Comparison of ENCODE assay signal across 8 mouse cellular contexts in genomic region chr10:86301117-86301490, GRCm38 (mm10). TPM values are rescaled to one million over a fixed set of nuclear protein-coding genes. Genes with fewer than 3 reads are reported as not detected.
DNase-seq lines count a peak whose midpoint lies in the region; ATAC-seq and TF ChIP-seq lines count a peak whose summit lies in the region.

No protein-coding gene starts in this region.

- H3K4me1 ChIP-seq in heart, embryonic 10.5 days = peaks cover 33% of the 10 kb centered on the region
- H3K4me1 ChIP-seq in ES-Bruce4 (ENCODE audit: control insufficient read depth, insufficient read depth, low read length) = no peaks in the 10 kb centered on the region
- peaks cover 33% of the 10 kb centered on the region for H3K4me1 ChIP-seq in forebrain, embryonic 16.5 days (replicated peaks; ENCODE audit: control insufficient read depth, insufficient read depth, low read length)
- peaks cover 6% of the 10 kb centered on the region; the same call in 1 of the 2 replicates for H3K4me1 ChIP-seq in lung, postnatal 0 days (ENCODE audit: insufficient read depth, low read depth, low read length)

- no peak for TF ChIP-seq CTCF in ES-Bruce4 (IDR thresholded peaks at IDR 0.05; ENCODE audit: low read depth, low read length)
- no peak for TF ChIP-seq CTCF in lung, postnatal 0 days (IDR thresholded peaks at IDR 0.05)

- no peaks in the 10 kb centered on the region for H3K9me3 ChIP-seq in heart, embryonic 10.5 days
- H3K9me3 ChIP-seq in ES-Bruce4 (replicated peaks; ENCODE audit: control insufficient read depth, insufficient read depth, low read length, poor library complexity, severe bottlenecking) = no peaks in the 10 kb centered on the region
- H3K9me3 ChIP-seq in forebrain, embryonic 16.5 days (ENCODE audit: control insufficient read depth, low read length) = no peaks in the 10 kb centered on the region
- H3K9me3 ChIP-seq in lung, postnatal 0 days (ENCODE audit: low read length) = no peaks in the 10 kb centered on the region

- H3K4me2 ChIP-seq in forebrain, embryonic 16.5 days (ENCODE audit: low read length) = peak overlapping the region; percentile 100
- peak overlapping the region; percentile 71 for H3K4me2 ChIP-seq in lung, postnatal 0 days (replicated peaks; ENCODE audit: low read depth, low read length)

- WGBS in heart, embryonic 10.5 days = 1% methylated on average over 10 of the region's 10 CpGs
- WGBS in forebrain, embryonic 16.5 days = 2% methylated on average over 10 of the region's 10 CpGs
- 0% methylated on average over 9 of the region's 10 CpGs for WGBS in lung, postnatal 0 days

- no peak for TF ChIP-seq POLR2A in ES-Bruce4 (IDR thresholded peaks at IDR 0.05; ENCODE audit: insufficient read depth, low read length)

- no peak for ATAC-seq in forebrain, embryonic 16.5 days
- no peak for ATAC-seq in lung, postnatal 0 days

- TF ChIP-seq EP300 in ES-Bruce4 (IDR thresholded peaks at IDR 0.05; ENCODE audit: insufficient read depth, low read depth, low read length) = no peak
- TF ChIP-seq EP300 in lung, postnatal 0 days (IDR thresholded peaks at IDR 0.05) = no peak

- peak overlapping the region; percentile 25 for H3K9ac ChIP-seq in ES-Bruce4 (ENCODE audit: low read depth, poor library complexity, severe bottlenecking)
- peak overlapping the region; percentile 67 for H3K9ac ChIP-seq in forebrain, embryonic 16.5 days (replicated peaks; ENCODE audit: low read depth, low read length)
- H3K9ac ChIP-seq in lung, postnatal 0 days (replicated peaks; ENCODE audit: low read depth) = peak overlapping the region; percentile 99

- peaks cover 17% of the 10 kb centered on the region for H3K27me3 ChIP-seq in heart, embryonic 10.5 days (ENCODE audit: insufficient read depth, poor library complexity, severe bottlenecking)
- H3K27me3 ChIP-seq in ES-Bruce4 (ENCODE audit: control insufficient read depth, insufficient read depth, low read length, poor library complexity, severe bottlenecking) = no peaks in the 10 kb centered on the region
- H3K27me3 ChIP-seq in forebrain, embryonic 16.5 days (replicated peaks; ENCODE audit: control insufficient read depth, insufficient read depth, low read length) = 0 out of 2 replicates have a peak, but pooled peaks cover 6% of the 10 kb centered on the region
- no peaks in the 10 kb centered on the region for H3K27me3 ChIP-seq in lung, postnatal 0 days (replicated peaks; ENCODE audit: insufficient read depth, low read length)

- no peak for DNase-seq in heart, embryonic 10.5 days (ENCODE audit: low spot score)
- no peak for DNase-seq in heart, postnatal 4 days
- peak; percentile 65 for DNase-seq in lung, postnatal 0 days (ENCODE audit: low spot score)
- DNase-seq in spleen, postnatal 4 days (ENCODE audit: low spot score in 2 of 2) = no peak
- no peak for DNase-seq in cerebellum, postnatal 25 days
- no peak for DNase-seq in urinary bladder, adult 18-20 months (ENCODE audit: low spot score in 2 of 2)

- no peaks in the 10 kb centered on the region for H3K36me3 ChIP-seq in heart, embryonic 10.5 days
- H3K36me3 ChIP-seq in ES-Bruce4 (ENCODE audit: control insufficient read depth, insufficient read depth, low read length, poor library complexity, severe bottlenecking) = no peaks in the 10 kb centered on the region
- H3K36me3 ChIP-seq in forebrain, embryonic 16.5 days (ENCODE audit: control insufficient read depth, insufficient read depth) = no peaks in the 10 kb centered on the region
- no peaks in the 10 kb centered on the region for H3K36me3 ChIP-seq in lung, postnatal 0 days (ENCODE audit: insufficient read depth, low read length)

- H3K27ac ChIP-seq in heart, embryonic 10.5 days = peak overlapping the region; percentile 90
- no peak overlapping the region for H3K27ac ChIP-seq in ES-Bruce4 (ENCODE audit: insufficient read depth, low read length)
- H3K27ac ChIP-seq in forebrain, embryonic 16.5 days (ENCODE audit: low read length) = no peak overlapping the region
- H3K27ac ChIP-seq in lung, postnatal 0 days (ENCODE audit: low read length) = peak overlapping the region; percentile 95

- peak overlapping the region; percentile 83 for H3K4me3 ChIP-seq in heart, embryonic 10.5 days
- peak overlapping the region; percentile 61 for H3K4me3 ChIP-seq in ES-Bruce4 (ENCODE audit: low read depth, low read length)
- H3K4me3 ChIP-seq in forebrain, embryonic 16.5 days (replicated peaks; ENCODE audit: low read length) = peak overlapping the region; percentile 61
- peak overlapping the region; percentile 93 for H3K4me3 ChIP-seq in lung, postnatal 0 days (ENCODE audit: low read depth, low read length)

RNA-seq across cellular contexts. Expression of gene Timp3, which starts 0.9 kb away (rescaled TPM):
- polyA plus RNA-seq in heart, embryonic 10.5 days (2016; fragmentation: Nextera tagmentation; extraction: Ambion mirVana) = 44.7 and 47.2 TPM in 2 replicates
- 100 to 1,000 TPM; 139 to 143 TPM for total RNA-seq in heart, postnatal 4 days (2021)
- 13.3 and 14.1 TPM in 2 replicates for polyA plus RNA-seq in ES-Bruce4 (2011; ENCODE audit: insufficient read depth, insufficient read length, low read depth, missing spikeins)
- 21.4 and 23.5 TPM in 2 replicates for polyA plus RNA-seq in forebrain, embryonic 16.5 days (2015; fragmentation: Nextera tagmentation; extraction: Ambion mirVana)
- polyA plus RNA-seq in lung, postnatal 0 days (2015; fragmentation: Nextera tagmentation; extraction: Ambion mirVana) = 207 and 208 TPM in 2 replicates

Comparison
In these comparisons a context has a peak if more than half of its experiments do, and no peak if none do; other contexts are left out.
1. H3K27ac ChIP-seq: peak in heart, embryonic 10.5 days (single experiment) and lung, postnatal 0 days (single experiment); none in ES-Bruce4 (single experiment) and forebrain, embryonic 16.5 days (single experiment).
2. H3K9ac ChIP-seq: peak in every context shown above with its lines; median percentile 99 in lung, postnatal 0 days; 67 in forebrain, embryonic 16.5 days; 25 in ES-Bruce4.
3. Peak in every context shown above with its lines, with median percentiles within 50 percentile points of each other: H3K4me3 ChIP-seq.